Mouse (Mus musculus): ENCODE data around the gene Rubcn.

GRCm38 (mm10) chr16:32813771-32814170, 63.8 kb downstream of the Rubcn start:
- TF ChIP-seq CTCF (IDR thresholded peaks at IDR 0.05; ENCODE audit: borderline replicate concordance, insufficient read depth, low read length): no peak
- no peak for TF ChIP-seq POLR2A (IDR thresholded peaks at IDR 0.05; ENCODE audit: low read depth, low read length)
